Mouse (Mus musculus) cerebral cortex, adult 2 months (tissue): ENCODE results near the gene Gpr171.

ENCODE experiments used
- WGBS: fragments of 180-500 bp; shearing (Covaris S2); methylation state at CpG from one replicate; pipeline ENCODE4 v1.1.7; 2018; 5-methylcytosine and 5-hydroxymethylcytosine counted together

Gpr171 gene

GRCm38 (mm10) chr3:59101218-59101986 lies at the start of gene Gpr171:
Gene Gpr171 (minus strand): TSS chr3:59101821.
- 83% methylated on average over 6 of the region's 6 CpGs for WGBS

GRCm38 (mm10) chr3:59150624-59151023 lies 49.0 kb upstream of the Gpr171 start:
- 96% methylated on average over 2 of the region's 2 CpGs for WGBS

- 60% methylated on average over 5 of the region's 5 CpGs for WGBS
Measured at GRCm38 (mm10) chr3:59145194-59145593, 43.6 kb upstream of the Gpr171 start.

GRCm38 (mm10) chr3:59141507-59142305 lies 40.1 kb upstream of the Gpr171 start:
- 90% methylated on average over 8 of the region's 8 CpGs for WGBS

- WGBS = 78% methylated on average over 4 of the region's 4 CpGs
Measured at GRCm38 (mm10) chr3:59140941-59141340, 39.3 kb upstream of the Gpr171 start.

GRCm38 (mm10) chr3:59140115-59140514 lies 38.5 kb upstream of the Gpr171 start:
- 85% methylated on average over 2 of the region's 2 CpGs for WGBS

- WGBS = 93% methylated on average over 12 of the region's 12 CpGs
Measured at GRCm38 (mm10) chr3:59138946-59139468, 37.4 kb upstream of the Gpr171 start.

GRCm38 (mm10) chr3:59135911-59136653 lies 34.5 kb upstream of the Gpr171 start:
- 47% methylated on average over 5 of the region's 5 CpGs for whole genome bisulfite sequencing

- WGBS = 84% methylated on average over 5 of the region's 5 CpGs
Measured at GRCm38 (mm10) chr3:59133189-59133588, 31.6 kb upstream of the Gpr171 start.

GRCm38 (mm10) chr3:59131966-59132365 lies 30.3 kb upstream of the Gpr171 start:
- 85% methylated on average over 4 of the region's 4 CpGs for WGBS

- 72% methylated on average over 4 of the region's 4 CpGs for WGBS
Measured at GRCm38 (mm10) chr3:59131081-59131480, 29.5 kb upstream of the Gpr171 start.

GRCm38 (mm10) chr3:59130431-59130830 lies 28.8 kb upstream of the Gpr171 start:
- 75% methylated on average over 8 of the region's 8 CpGs for WGBS

- WGBS = 88% methylated on average over 3 of the region's 3 CpGs
Measured at GRCm38 (mm10) chr3:59129547-59129946, 27.9 kb upstream of the Gpr171 start.

GRCm38 (mm10) chr3:59128681-59129080 lies 27.1 kb upstream of the Gpr171 start:
- 85% methylated on average over 20 of the region's 20 CpGs for WGBS

GRCm38 (mm10) chr3:59125783-59126555 lies 24.3 kb upstream of the Gpr171 start:
- WGBS = 78% methylated on average over 7 of the region's 7 CpGs

- 75% methylated on average over 5 of the region's 5 CpGs for WGBS
Measured at GRCm38 (mm10) chr3:59125022-59125421, 23.4 kb upstream of the Gpr171 start.

GRCm38 (mm10) chr3:59121780-59122449 lies 20.3 kb upstream of the Gpr171 start:
- WGBS = 73% methylated on average over 7 of the region's 7 CpGs

- WGBS = 46% methylated on average over 7 of the region's 7 CpGs
Measured at GRCm38 (mm10) chr3:59121067-59121730, 19.6 kb upstream of the Gpr171 start.

GRCm38 (mm10) chr3:59113973-59114517 lies 12.4 kb upstream of the Gpr171 start:
- WGBS = 57% methylated on average over 8 of the region's 8 CpGs

GRCm38 (mm10) chr3:59113291-59113690 lies 11.7 kb upstream of the Gpr171 start:
- WGBS = 97% methylated on average over 4 of the region's 4 CpGs
